Mouse (Mus musculus): Measurements from ENCODE around the gene Ybx3. TPM values are rescaled to one million over a fixed set of nuclear protein-coding genes. Genes with fewer than 3 reads are reported as not detected.
A peak's percentile ranks its signal among the peaks of the same experiment; 100 is the strongest.

The Ybx3 gene
- total RNA-seq, 4 experiments from 2014 or later, result 35.8 to 47.8 (median 38.5) TPM

- no peak for DNase-seq (ENCODE audit: low spot score in 2 of 2)
These were observed 4.5 kb downstream of the Ybx3 start for GRCm38 (mm10) chr6:131383713-131384330.

- DNase-seq (ENCODE audit: low spot score in 2 of 2), result no peak
These were observed 5.3 kb downstream of the Ybx3 start for GRCm38 (mm10) chr6:131382984-131383337.

GRCm38 (mm10) chr6:131382232-131382983 lies 5.9 kb downstream of the Ybx3 start:
- DNase-seq (ENCODE audit: low spot score in 2 of 2), result no peak

- DNase-seq (ENCODE audit: low spot score in 2 of 2), result no peak
These were observed 9.3 kb downstream of the Ybx3 start for GRCm38 (mm10) chr6:131378858-131379428.

- no peak for DNase-seq (ENCODE audit: low spot score in 2 of 2)
These were observed 10.9 kb downstream of the Ybx3 start for GRCm38 (mm10) chr6:131377378-131377777.

- no peak for DNase-seq (ENCODE audit: low spot score in 2 of 2)
These were observed 13.5 kb downstream of the Ybx3 start for GRCm38 (mm10) chr6:131374594-131375340.

GRCm38 (mm10) chr6:131373160-131373559 lies 15.1 kb downstream of the Ybx3 start:
- no peak for DNase-seq (ENCODE audit: low spot score in 2 of 2)

GRCm38 (mm10) chr6:131370767-131371166 lies 17.5 kb downstream of the Ybx3 start:
- DNase-seq (ENCODE audit: low spot score in 2 of 2), result no peak

- DNase-seq (ENCODE audit: low spot score in 2 of 2), result no peak
These were observed 18.2 kb downstream of the Ybx3 start for GRCm38 (mm10) chr6:131369866-131370616.

GRCm38 (mm10) chr6:131367101-131367500 lies 21.2 kb downstream of the Ybx3 start:
- DNase-seq (ENCODE audit: low spot score in 2 of 2), result no peak

GRCm38 (mm10) chr6:131364353-131364752 lies 23.9 kb downstream of the Ybx3 start:
- no peak for DNase-seq (ENCODE audit: low spot score in 2 of 2)

- DNase-seq (ENCODE audit: low spot score in 2 of 2), result no peak
These were observed 25.1 kb downstream of the Ybx3 start for GRCm38 (mm10) chr6:131362987-131363765.

GRCm38 (mm10) chr6:131360693-131361092 lies 27.6 kb downstream of the Ybx3 start:
- no peak for DNase-seq (ENCODE audit: low spot score in 2 of 2)

GRCm38 (mm10) chr6:131359543-131359942 lies 28.7 kb downstream of the Ybx3 start:
- DNase-seq (ENCODE audit: low spot score in 2 of 2), result no peak

- DNase-seq (ENCODE audit: low spot score in 2 of 2), result no peak
These were observed 33.4 kb downstream of the Ybx3 start for GRCm38 (mm10) chr6:131354913-131355312.

- DNase-seq (ENCODE audit: low spot score in 2 of 2), result peak; percentile 56 to 79
These were observed 34.8 kb downstream of the Ybx3 start, which contains the start of gene Styk1 for GRCm38 (mm10) chr6:131353352-131353919. Gene Styk1 (minus strand): TSS chr6:131353597.

GRCm38 (mm10) chr6:131347026-131347425 lies 41.2 kb downstream of the Ybx3 start:
- DNase-seq (ENCODE audit: low spot score in 2 of 2), result no peak

GRCm38 (mm10) chr6:131344346-131344745 lies 43.9 kb downstream of the Ybx3 start:
- DNase-seq (ENCODE audit: low spot score in 2 of 2), result no peak

GRCm38 (mm10) chr6:131340082-131340481 lies 48.2 kb downstream of the Ybx3 start:
- DNase-seq (ENCODE audit: low spot score in 2 of 2), result no peak

GRCm38 (mm10) chr6:131339309-131339708 lies 49.0 kb downstream of the Ybx3 start:
- no peak for DNase-seq (ENCODE audit: low spot score in 2 of 2)

All from left cerebral cortex, adult 8-10 months (tissue).